Mouse (Mus musculus): Measurements from ENCODE around the gene Gpr87.

- no peak for TF ChIP-seq CTCF (IDR thresholded peaks at IDR 0.05; ENCODE audit: extremely low read depth, insufficient read depth, insufficient read length, insufficient replicate concordance)
- TF ChIP-seq POLR2A (IDR thresholded peaks at IDR 0.05; ENCODE audit: low read depth, low read length), result no peak
These were observed 37.9 kb downstream of the Gpr87 start for GRCm38 (mm10) chr3:59157048-59157447.
